Mouse (Mus musculus) stomach, postnatal 0 days (tissue): ENCODE measurements at regions not wholly inside any gene's neighbourhood (a gene's known extent, or its start where the extent isn't known, plus 50 kb on each side); places are given as distances from the start of the nearest gene placed in this dataset.

Experiments used
- ATAC-seq: fragments of 200-750 bp; cut with Nextera tagmentation; 2 replicates; pipeline ENCODE4 v1.8.0; 2017; ENCODE audit not compliant: low FRiP score, low TSS enrichment
- DNase-seq: peaks from one replicate; pipeline ENCODE4 v3.0.0-alpha.2; 2016; ENCODE audit warnings: low spot score
- H3K27ac ChIP-seq: fragments of 300-500 bp; sonication (generic); replicated peaks from 2 replicates; pipeline ENCODE4 v1.5.1; 2014; ENCODE audit warnings: mild to moderate bottlenecking, control low read depth
- H3K27me3 ChIP-seq: fragments of 300-500 bp; sonication (generic); 2 replicates; pipeline ENCODE4 v1.6.1; 2014; ENCODE audit warnings: low read length; ENCODE audit not compliant: control insufficient read depth, insufficient read depth
- H3K36me3 ChIP-seq: fragments of 300-500 bp; sonication (generic); 2 replicates; pipeline ENCODE4 v1.6.1; 2014; ENCODE audit warnings: low read length, mixed read lengths; ENCODE audit not compliant: control insufficient read depth, insufficient read depth
- H3K4me1 ChIP-seq: fragments of 300-500 bp; sonication (generic); replicated peaks from 2 replicates; pipeline ENCODE4 v1.6.1; 2014; ENCODE audit warnings: antibody characterized with exemption; ENCODE audit not compliant: control insufficient read depth, insufficient read depth
- H3K4me2 ChIP-seq: fragments of 300-500 bp; sonication (generic); replicated peaks from 2 replicates; pipeline ENCODE4 v1.6.1; 2014; ENCODE audit warnings: low read depth, mild to moderate bottlenecking, control low read depth, moderate library complexity
- H3K4me3 ChIP-seq: fragments of 300-500 bp; sonication (generic); 2 replicates; pipeline ENCODE4 v1.5.1; 2014; ENCODE audit warnings: low read depth, low read length, control low read depth
- H3K9ac ChIP-seq: fragments of 300-500 bp; sonication (generic); 2 replicates; pipeline ENCODE4 v1.6.1; 2014; ENCODE audit warnings: mild to moderate bottlenecking, low read length, control low read depth, mixed read lengths
- H3K9me3 ChIP-seq: fragments of 300-500 bp; sonication (generic); 2 replicates; pipeline ENCODE4 v1.6.1; 2016; ENCODE audit warnings: low read length; ENCODE audit not compliant: control insufficient read depth
- CTCF ChIP-seq: IDR thresholded peaks from 2 replicates; pipeline ENCODE4 v1.5.1; 2016; ENCODE audit warnings: antibody characterized with exemption, low read depth, mild to moderate bottlenecking, moderate library complexity
- EP300 ChIP-seq: optimal IDR thresholded peaks from 2 replicates; pipeline ENCODE3; 2016; ENCODE audit warnings: antibody characterized with exemption
- WGBS: fragments of 180-500 bp; shearing (Covaris S2); extraction: QIAGEN DNeasy Blood & Tissue Kit; methylation state at CpG from one replicate; pipeline ENCODE4 v1.1.7; 2014; 5-methylcytosine and 5-hydroxymethylcytosine counted together
- microRNA counts: library from miRNA; unstranded; fragments of <30 nt; microRNA quantifications from one replicate; lab custom pipeline; 2015
- microRNA-seq: library from miRNA; unstranded; fragments of <30 nt; microRNA quantifications from one replicate; pipeline ENCODE4, GENCODE M21; 2016

GRCm38 (mm10) chr6:31339122-31339947 is 59.2 kb upstream of the Mkln1 start:
- no peak overlapping the region for H3K9ac ChIP-seq
- TF ChIP-seq EP300 (no peak), CTCF (no peak)
- H3K4me3 ChIP-seq, result no peak overlapping the region
- ATAC-seq (no peak), DNase-seq (no peak)
- no peaks in the 10 kb centered on the region for H3K36me3 ChIP-seq
- H3K27ac ChIP-seq, result no peak overlapping the region
- H3K9me3 ChIP-seq, result no peaks in the 10 kb centered on the region
- H3K4me1 ChIP-seq, result no peaks in the 10 kb centered on the region; the same call in 1 of the 2 replicates
- no peaks in the 10 kb centered on the region for H3K27me3 ChIP-seq
- WGBS, result 43% methylated on average over 13 of the region's 13 CpGs
- no peak overlapping the region for H3K4me2 ChIP-seq

GRCm38 (mm10) chr6:31339948-31340250 is 58.6 kb upstream of the Mkln1 start:
- 0% methylated on average over 1 of the region's 1 CpGs for WGBS
- Histone ChIP-seq H3K4me1 (no peaks in the 10 kb centered on the region; the same call in 1 of the 2 replicates), H3K9me3 (no peaks in the 10 kb centered on the region), H3K4me3 (no peak overlapping the region), H3K9ac (no peak overlapping the region), H3K36me3 (no peaks in the 10 kb centered on the region), H3K4me2 (no peak overlapping the region), H3K27ac (no peak overlapping the region), H3K27me3 (no peaks in the 10 kb centered on the region)
- ATAC-seq, result no peak
- peak; percentile 25 for DNase-seq
- TF ChIP-seq CTCF (no peak), EP300 (no peak)

GRCm38 (mm10) chr6:31345366-31346084 is 53.0 kb upstream of the Mkln1 start:
- H3K4me2 ChIP-seq, result no peak overlapping the region
- H3K27ac ChIP-seq, result no peak overlapping the region
- H3K27me3 ChIP-seq, result no peaks in the 10 kb centered on the region
- H3K4me1 ChIP-seq, result no peaks in the 10 kb centered on the region
- 64% methylated on average over 10 of the region's 10 CpGs for WGBS
- H3K9me3 ChIP-seq, result no peaks in the 10 kb centered on the region
- H3K4me3 ChIP-seq, result no peak overlapping the region
- ATAC-seq (no peak), DNase-seq (no peak)
- no peak overlapping the region for H3K9ac ChIP-seq
- TF ChIP-seq CTCF (no peak), EP300 (no peak)
- no peaks in the 10 kb centered on the region for H3K36me3 ChIP-seq

- no peak for ATAC-seq
- H3K4me3 ChIP-seq, result no peak overlapping the region
- TF ChIP-seq CTCF (no peak), EP300 (no peak)
- no peaks in the 10 kb centered on the region for H3K9me3 ChIP-seq
- H3K4me2 ChIP-seq, result no peak overlapping the region
- 90% methylated on average over 4 of the region's 4 CpGs for WGBS
- H3K4me1 ChIP-seq, result no peaks in the 10 kb centered on the region
- no peaks in the 10 kb centered on the region for H3K36me3 ChIP-seq
- no peak overlapping the region for H3K27ac ChIP-seq
- no peak for DNase-seq
- H3K27me3 ChIP-seq, result no peaks in the 10 kb centered on the region
- no peak overlapping the region for H3K9ac ChIP-seq
Measured at GRCm38 (mm10) chr6:31348333-31348732, 50.2 kb upstream of the Mkln1 start.

MicroRNAs encoded in the stretch of these regions (microRNA counts, 519-probe panel; counts per million panel counts)
- microRNA mmu-miR-29a (lab: Ali Mortazavi, UCI), result 4,922 counts per million, percentile 54 among the panel's probes with 10 or more counts

Small RNAs in the stretch of these regions (microRNA-seq; reads per million reads assigned to microRNA genes)
- gene Mir29a, result 208 reads per million, percentile 53 among the genes with 10 or more reads in this experiment
- 1.3 reads per million for gene Mir29b-1
